Mouse (Mus musculus) kidney, adult 2 months (tissue): ENCODE results near the gene Lmntd1. TPM values are rescaled to one million over a fixed set of nuclear protein-coding genes. Genes with fewer than 3 reads are reported as not detected.
"Not testable (repeated sequence)": the region's sequence is repeated elsewhere in the genome, so short reads cannot be mapped to it uniquely, and the experiment has no call there.

Experiments
- DNase-seq: peaks from one replicate; pipeline ENCODE4 v3.0.0; 2021
- H3K27ac ChIP-seq: fragments of 200-500 bp; 2 replicates; pipeline ENCODE4 v1.5.1; 2012; ENCODE audit warnings: low read depth, low read length, control low read depth, inconsistent platforms; ENCODE audit not compliant: insufficient read depth
- H3K27me3 ChIP-seq: fragments of 200-500 bp; replicated peaks from 2 replicates; pipeline ENCODE4 v1.6.1; 2012; ENCODE audit warnings: mild to moderate bottlenecking, moderate library complexity, low read length, inconsistent platforms; ENCODE audit not compliant: control insufficient read depth, insufficient read depth
- H3K36me3 ChIP-seq: fragments of 200-500 bp; 2 replicates; pipeline ENCODE4 v1.6.1; 2012; ENCODE audit warnings: mild to moderate bottlenecking, moderate library complexity, low read length, inconsistent platforms; ENCODE audit not compliant: control insufficient read depth, insufficient read depth
- H3K4me1 ChIP-seq: fragments of 200-500 bp; 2 replicates; pipeline ENCODE4 v1.6.1; 2011; ENCODE audit warnings: low read length; ENCODE audit not compliant: control insufficient read depth, insufficient read depth
- H3K4me3 ChIP-seq: fragments of 200-500 bp; 2 replicates; pipeline ENCODE4 v1.5.1; 2011; ENCODE audit warnings: mild to moderate bottlenecking, low read depth, low read length, control low read depth; ENCODE audit not compliant: insufficient read depth
- CTCF ChIP-seq: fragments of 200-500 bp; conservative IDR thresholded peaks from 2 replicates; pipeline ENCODE4 v1.5.1; 2011; ENCODE audit warnings: low read depth, mild to moderate bottlenecking, control low read depth, low read length, moderate library complexity, mixed read lengths; ENCODE audit not compliant: insufficient read depth, insufficient read length
- POLR2A ChIP-seq: fragments of 200-500 bp; IDR thresholded peaks from one replicate; pipeline ENCODE4 v1.6.1; 2011; ENCODE audit warnings: low read depth, low read length, control low read depth
- WGBS: fragments of 180-500 bp; shearing (Covaris S2); methylation state at CpG from one replicate; pipeline ENCODE4 v1.1.7; 2018; 5-methylcytosine and 5-hydroxymethylcytosine counted together
- polyA plus RNA-seq: library from polyadenylated mRNA; depleted of rRNA; stranded (reverse); fragments of >200 nt; gene quantifications from 2 replicates; pipeline ENCODE4 v1.2.3, GENCODE M21; 2012

The Lmntd1 gene
- polyA plus RNA-seq, 1 experiment = 0.34 TPM

DNA sequence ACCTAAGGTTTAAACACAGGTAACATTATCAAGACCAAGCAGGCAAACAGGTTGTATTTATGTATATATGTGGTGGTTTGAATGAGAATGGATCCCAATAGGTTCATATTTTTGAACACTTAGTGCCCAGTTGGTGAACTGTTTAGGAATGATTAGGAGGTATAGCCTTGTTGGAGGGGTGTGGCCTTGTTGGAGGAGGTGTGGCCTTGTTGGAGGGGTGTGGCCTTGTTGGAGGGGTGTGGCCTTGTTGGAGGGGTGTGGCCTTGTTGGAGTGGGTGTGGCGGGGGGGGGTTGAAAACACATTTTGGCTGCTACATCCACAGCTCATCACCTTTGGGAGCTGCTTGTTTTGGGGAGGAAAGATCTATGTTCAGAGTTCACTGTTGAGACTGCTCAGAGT lies 270.7 kb downstream of the Lmntd1 start:
- H3K27me3 ChIP-seq = no peaks in the 10 kb centered on the region
- TF ChIP-seq POLR2A (no peak), CTCF (no peak)
- no peaks in the 10 kb centered on the region for H3K36me3 ChIP-seq
- no peak overlapping the region for H3K4me3 ChIP-seq
- no peak overlapping the region for H3K27ac ChIP-seq
- DNase-seq = no peak
- 85% methylated on average over 1 of the region's 1 CpGs for WGBS
- H3K4me1 ChIP-seq = peaks cover 12% of the 10 kb centered on the region; the same call in 1 of the 2 replicates

DNA sequence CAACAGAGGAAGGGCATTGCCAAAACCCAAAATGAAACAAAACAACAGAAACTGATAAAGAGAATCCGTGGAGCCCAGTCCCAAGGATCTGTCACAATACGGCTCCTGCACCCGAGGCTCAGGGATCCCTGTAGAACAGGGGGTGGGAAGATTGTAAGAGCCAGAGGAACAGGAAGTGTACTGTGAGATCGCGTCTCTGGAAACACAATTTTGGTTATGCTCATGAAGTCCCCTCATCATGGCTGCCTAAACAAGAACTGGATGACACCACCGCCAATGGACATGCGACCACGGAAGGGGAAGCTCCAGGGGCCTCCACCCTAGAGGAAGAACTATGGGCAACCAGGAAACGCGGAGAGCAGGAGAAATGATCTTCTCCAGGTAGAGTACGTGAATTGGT lies 271.3 kb downstream of the Lmntd1 start:
- DNase-seq = no peak
- H3K27ac ChIP-seq = no peak overlapping the region
- peaks cover 14% of the 10 kb centered on the region; the same call in 1 of the 2 replicates for H3K4me1 ChIP-seq
- TF ChIP-seq CTCF (no peak), POLR2A (no peak)
- no peaks in the 10 kb centered on the region for H3K36me3 ChIP-seq
- H3K27me3 ChIP-seq = no peaks in the 10 kb centered on the region
- no peak overlapping the region for H3K4me3 ChIP-seq
- WGBS = 84% methylated on average over 11 of the region's 11 CpGs

DNA sequence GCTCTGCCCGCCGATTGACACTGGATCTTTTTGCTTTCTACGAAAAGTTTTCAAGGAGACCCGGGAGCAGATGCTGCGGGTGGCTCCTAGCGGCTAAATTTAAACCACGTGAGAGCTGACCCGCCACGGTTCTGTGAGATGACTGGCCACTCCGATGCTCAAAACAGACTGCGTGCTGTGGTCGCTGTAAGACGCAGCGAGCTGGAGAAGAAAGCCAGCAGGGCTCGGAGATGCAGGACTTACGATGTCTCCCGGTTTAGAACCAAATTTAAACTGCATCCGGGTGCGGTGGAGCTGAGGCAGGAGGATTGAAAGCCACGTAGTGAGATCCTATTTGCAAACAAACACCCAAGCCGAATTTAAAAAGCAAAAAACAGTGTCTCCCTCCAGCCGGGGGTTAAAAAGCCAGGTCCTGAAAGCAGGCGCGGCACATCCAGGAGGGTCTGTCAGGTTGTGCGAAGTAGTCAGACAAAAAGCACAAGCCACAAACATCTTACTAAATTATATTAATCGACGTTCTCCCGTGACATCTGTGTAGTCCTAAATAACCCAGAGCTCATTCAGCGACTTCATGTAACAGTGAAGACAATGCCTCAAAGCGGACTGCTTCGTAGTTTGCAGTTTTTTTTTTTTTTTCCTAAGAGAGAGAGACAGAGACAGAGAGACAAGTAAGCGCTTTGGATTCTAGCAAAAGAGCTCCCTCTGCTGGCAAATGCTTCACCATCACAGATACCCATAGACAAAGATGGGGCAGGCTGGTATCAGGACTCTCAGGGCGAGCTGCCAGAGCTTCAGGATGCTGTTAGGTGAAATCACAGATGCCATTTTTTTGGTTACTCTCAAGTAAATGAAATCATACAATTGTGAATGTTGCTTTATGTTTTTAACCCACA lies 272.6 kb downstream of the Lmntd1 start:
- H3K36me3 ChIP-seq = no peaks in the 10 kb centered on the region
- whole genome bisulfite sequencing = under 1% methylated on average over 33 of the region's 33 CpGs
- peak overlapping the region; percentile 53 for H3K4me3 ChIP-seq
- TF ChIP-seq POLR2A (no peak), CTCF (peak; percentile 65)
- H3K27ac ChIP-seq = peak overlapping the region; percentile 68
- peak; percentile 95 for DNase-seq
- no peaks in the 10 kb centered on the region for H3K27me3 ChIP-seq
- peaks cover 14% of the 10 kb centered on the region; the same call in 1 of the 2 replicates for H3K4me1 ChIP-seq

DNA sequence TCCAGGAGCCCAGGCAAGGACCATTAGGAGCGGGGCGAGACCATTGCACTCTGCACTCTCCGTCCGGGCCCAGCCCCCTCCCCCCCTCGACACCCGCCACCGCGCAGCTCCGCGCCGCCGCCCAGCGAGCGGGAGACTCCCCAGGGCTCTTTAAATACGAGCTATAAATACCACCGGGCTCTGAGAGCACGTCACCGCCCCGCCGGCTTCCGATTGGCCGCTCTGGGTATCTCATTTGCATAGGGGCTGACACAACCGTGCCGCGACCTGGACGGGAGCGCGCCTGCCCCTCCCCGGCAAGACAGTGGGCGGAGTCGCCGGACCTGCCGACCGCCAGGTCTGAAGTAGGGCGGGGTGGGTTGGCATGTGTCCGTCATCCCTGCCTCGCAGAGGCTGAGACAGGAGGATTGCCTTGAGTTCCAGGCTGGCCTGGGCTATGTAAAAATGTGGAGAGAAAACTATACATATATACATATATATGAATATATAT lies 273.4 kb downstream of the Lmntd1 start:
- H3K4me1 ChIP-seq = peaks cover 14% of the 10 kb centered on the region; the same call in 1 of the 2 replicates
- peak; percentile 99 for DNase-seq
- under 1% methylated on average over 37 of the region's 37 CpGs for WGBS
- TF ChIP-seq CTCF (no peak), POLR2A (peak; percentile 89)
- no peaks in the 10 kb centered on the region for H3K27me3 ChIP-seq
- peak overlapping the region; percentile 85 for H3K27ac ChIP-seq
- no peaks in the 10 kb centered on the region for H3K36me3 ChIP-seq
- peak overlapping the region; percentile 43 for H3K4me3 ChIP-seq

DNA sequence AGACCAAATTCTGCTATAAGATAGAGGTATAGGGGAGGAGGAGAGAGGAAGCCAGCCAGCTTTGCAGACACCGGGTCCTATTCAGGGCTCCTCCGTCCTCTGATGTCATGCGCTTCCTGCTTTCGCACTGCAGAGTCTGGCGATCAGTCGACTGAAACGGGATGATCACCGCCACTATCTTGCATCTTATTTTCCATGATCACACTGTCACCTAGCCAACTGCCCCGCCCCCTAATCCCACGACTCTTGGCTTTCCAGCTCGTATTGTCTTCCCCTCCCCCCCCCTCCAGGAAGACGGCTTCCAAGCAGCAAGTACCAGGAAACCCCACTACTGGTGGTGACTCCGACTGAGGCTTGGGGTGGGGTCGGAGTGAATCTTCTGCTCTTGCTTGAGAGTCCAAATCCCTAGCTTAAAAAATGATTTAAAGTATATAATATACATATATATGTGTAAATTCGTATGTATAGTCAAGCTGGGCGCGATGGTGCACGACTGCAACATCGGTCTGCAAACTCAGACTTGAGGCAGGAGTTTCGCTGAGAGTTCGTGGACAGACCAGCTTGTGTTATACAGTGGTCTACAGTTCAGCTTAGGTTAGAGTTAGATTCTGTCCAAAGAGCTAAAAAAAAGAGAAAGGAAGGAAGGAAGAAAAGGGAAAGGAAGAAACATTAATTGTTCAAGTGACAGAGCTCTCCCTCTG lies 274.0 kb downstream of the Lmntd1 start:
- peak; percentile 91 for DNase-seq
- no peaks in the 10 kb centered on the region for H3K27me3 ChIP-seq
- H3K27ac ChIP-seq = peak overlapping the region; percentile 89
- 1% methylated on average over 21 of the region's 21 CpGs for WGBS
- H3K4me3 ChIP-seq = peak overlapping the region; percentile 31
- TF ChIP-seq CTCF (no peak), POLR2A (no peak)
- peaks cover 14% of the 10 kb centered on the region; the same call in 1 of the 2 replicates for H3K4me1 ChIP-seq
- no peaks in the 10 kb centered on the region for H3K36me3 ChIP-seq

DNA sequence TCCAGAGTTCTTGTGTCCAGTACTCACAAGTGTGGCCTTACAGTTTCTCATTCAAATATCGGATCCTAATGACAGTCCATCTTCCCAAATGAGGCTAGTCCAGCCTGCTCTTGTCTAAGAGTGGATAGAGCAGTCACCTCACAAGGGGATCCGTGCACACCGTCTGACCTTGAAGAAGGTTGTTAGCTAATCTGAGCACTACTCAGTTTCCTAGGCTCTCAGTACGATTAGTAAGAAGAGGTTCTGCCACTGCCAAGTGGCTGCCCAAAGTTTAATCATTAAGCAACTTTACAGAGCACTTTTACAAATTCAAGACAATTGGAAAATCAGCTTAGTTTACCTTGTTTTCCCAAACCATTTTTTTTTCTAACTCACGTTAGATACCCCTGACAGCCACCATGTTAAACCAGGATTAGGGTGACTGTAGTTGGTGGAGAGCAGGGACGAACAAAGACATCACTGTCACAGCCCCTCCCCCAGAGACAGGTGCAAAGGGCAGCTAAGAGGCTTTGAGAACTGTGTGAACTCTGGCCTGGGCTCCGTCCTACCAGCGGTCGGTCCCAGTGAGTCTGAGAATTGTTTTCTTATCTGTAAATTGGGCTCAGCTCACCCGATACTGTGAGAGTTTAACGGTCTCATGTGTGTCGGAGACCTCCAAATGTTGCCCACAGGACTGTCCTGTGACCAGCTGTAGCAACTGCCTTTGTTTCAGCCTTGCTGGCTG lies 275.4 kb downstream of the Lmntd1 start:
- Histone ChIP-seq H3K27me3 (no peaks in the 10 kb centered on the region), H3K4me1 (peaks cover 14% of the 10 kb centered on the region; the same call in 1 of the 2 replicates), H3K27ac (peak overlapping the region; percentile 89), H3K36me3 (no peaks in the 10 kb centered on the region), H3K4me3 (no peak overlapping the region)
- 45% methylated on average over 12 of the region's 12 CpGs for WGBS
- peak; percentile 86 for DNase-seq
- TF ChIP-seq POLR2A = no peak
- no peak for TF ChIP-seq CTCF

DNA sequence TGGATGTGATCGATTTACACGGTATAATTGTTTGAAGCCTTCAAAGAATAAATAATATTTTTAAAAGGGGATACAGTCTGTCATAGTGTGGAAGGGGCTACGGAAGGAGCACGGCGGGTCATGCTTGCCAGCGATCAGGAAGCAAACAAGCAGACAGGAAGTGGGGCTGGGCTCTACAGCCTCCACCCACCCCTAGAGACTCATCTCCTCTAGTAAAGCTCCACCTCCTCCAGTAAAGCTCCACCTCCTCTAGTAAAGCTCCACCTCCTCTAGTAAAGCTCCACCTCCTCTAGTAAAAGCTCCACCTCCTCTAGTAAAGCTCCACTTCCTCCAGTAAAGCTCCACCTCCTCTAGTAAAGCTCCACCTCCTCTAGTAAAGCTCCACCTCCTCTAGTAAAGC lies 276.6 kb downstream of the Lmntd1 start:
- WGBS = 80% methylated on average over 6 of the region's 6 CpGs
- not testable (repeated sequence) for H3K27me3 ChIP-seq, DNase-seq, H3K4me3 ChIP-seq, H3K36me3 ChIP-seq, H3K27ac ChIP-seq
- H3K4me1 ChIP-seq = peaks cover 14% of the 10 kb centered on the region; the same call in 1 of the 2 replicates
